Mouse (Mus musculus): Measurements from ENCODE around the gene Usp40. TPM values are rescaled to one million over a fixed set of nuclear protein-coding genes. Genes with fewer than 3 reads are reported as not detected.

The Usp40 gene
- polyA plus RNA-seq (2015; fragmentation: Nextera tagmentation; extraction: Ambion mirVana) = 11.5 and 13.5 TPM in 2 replicates

GRCm38 (mm10) chr1:88008211-88008697 is at the start of gene Usp40:
Gene Usp40, minus strand, starts transcription at chr1:88008551.

GRCm38 (mm10) chr1:88055088-88055487 is 46.7 kb upstream of the Usp40 start, which contains the start of gene Ugt1a10:
Gene Ugt1a10, plus strand, starts transcription at chr1:88055388.

Small RNA genes lying within 50 kb of the gene (microRNA-seq; reads per million reads assigned to microRNA genes)
- gene Gm25198 = not detected

Other genes with a start within 250 kb of the Usp40 start
- gene Sag, start 204.9 kb downstream of the Usp40 start, polyA plus RNA-seq (2015; fragmentation: Nextera tagmentation; extraction: Ambion mirVana) = 2.1 and 2.5 TPM in 2 replicates
- 27.7 and 37.4 TPM in 2 replicates for gene Dgkd, start 155.3 kb downstream of the Usp40 start, polyA plus RNA-seq (2015; fragmentation: Nextera tagmentation; extraction: Ambion mirVana)
- not detected in 2 replicates for gene Ugt1a10, start 46.8 kb upstream of the Usp40 start, polyA plus RNA-seq (2015; fragmentation: Nextera tagmentation; extraction: Ambion mirVana)
- gene Ugt1a9, start 62.2 kb upstream of the Usp40 start, polyA plus RNA-seq (2015; fragmentation: Nextera tagmentation; extraction: Ambion mirVana) = 0.17 TPM in 1 of 2 replicates, not detected in the other
- gene Ugt1a8, start 79.3 kb upstream of the Usp40 start, polyA plus RNA-seq (2015; fragmentation: Nextera tagmentation; extraction: Ambion mirVana) = not detected in 2 replicates
- gene Ugt1a7c, start 86.5 kb upstream of the Usp40 start, polyA plus RNA-seq (2015; fragmentation: Nextera tagmentation; extraction: Ambion mirVana) = 1.7 and 2.7 TPM in 2 replicates
- gene Ugt1a6b, start 94.7 kb upstream of the Usp40 start, polyA plus RNA-seq (2015; fragmentation: Nextera tagmentation; extraction: Ambion mirVana) = not detected in 2 replicates
- 3.5 and 4.2 TPM in 2 replicates for gene Ugt1a6a, start 126.3 kb upstream of the Usp40 start, polyA plus RNA-seq (2015; fragmentation: Nextera tagmentation; extraction: Ambion mirVana)
- not detected in 2 replicates for gene Ugt1a5, start 157.5 kb upstream of the Usp40 start, polyA plus RNA-seq (2015; fragmentation: Nextera tagmentation; extraction: Ambion mirVana)
- gene Ugt1a2, start 192.1 kb upstream of the Usp40 start, polyA plus RNA-seq (2015; fragmentation: Nextera tagmentation; extraction: Ambion mirVana) = 0.08 and 0.11 TPM in 2 replicates
- 11.7 and 14.8 TPM in 2 replicates for gene Dnajb3, start 197.2 kb upstream of the Usp40 start, polyA plus RNA-seq (2015; fragmentation: Nextera tagmentation; extraction: Ambion mirVana)
- 0.08 and 0.23 TPM in 2 replicates for gene Ugt1a1, start 203.4 kb upstream of the Usp40 start, polyA plus RNA-seq (2015; fragmentation: Nextera tagmentation; extraction: Ambion mirVana)
- 0.36 and 0.39 TPM in 2 replicates for gene Mroh2a, start 218.4 kb upstream of the Usp40 start, polyA plus RNA-seq (2015; fragmentation: Nextera tagmentation; extraction: Ambion mirVana)